Mouse (Mus musculus): ENCODE results near the gene Kcna3. TPM values are rescaled to one million over a fixed set of nuclear protein-coding genes. Genes with fewer than 3 reads are reported as not detected.

The Kcna3 gene
- polyA plus RNA-seq, 1 experiment from 2014 or later: 6.8 TPM

- H3K27ac ChIP-seq: peak overlapping the region; percentile 85
- peak overlapping the region; percentile 74 for H3K4me3 ChIP-seq
- peaks cover 51% of the 10 kb centered on the region for H3K4me1 ChIP-seq (replicated peaks)
- peak overlapping the region; percentile 81 for H3K4me2 ChIP-seq
- H3K9me3 ChIP-seq: no peaks in the 10 kb centered on the region
- no peaks in the 10 kb centered on the region for H3K27me3 ChIP-seq
- H3K9ac ChIP-seq: peak overlapping the region; percentile 88
- under 1% methylated on average over 54 of the region's 55 CpGs for WGBS
- peak; percentile 72 for ATAC-seq (ENCODE audit: low FRiP score)
- H3K36me3 ChIP-seq: no peaks in the 10 kb centered on the region
Measured at GRCm38 (mm10) chr3:107036458-107037039, 580 bp downstream of the Kcna3 start.

- Histone ChIP-seq H3K27ac (0 out of 2 replicates have a peak overlapping the region, but pooled peaks have one; percentile 85), H3K4me1 (replicated peaks) (peaks cover 54% of the 10 kb centered on the region)
- WGBS: 45% methylated on average over 12 of the region's 12 CpGs
Measured at GRCm38 (mm10) chr3:107037105-107037504, 1.1 kb downstream of the Kcna3 start.

GRCm38 (mm10) chr3:107037536-107038155, 1.7 kb downstream of the Kcna3 start:
- no peaks in the 10 kb centered on the region for H3K27me3 ChIP-seq
- ATAC-seq (ENCODE audit: low FRiP score): no peak
- WGBS: 67% methylated on average over 16 of the region's 16 CpGs
- H3K4me3 ChIP-seq: peak overlapping the region; percentile 74
- H3K9ac ChIP-seq: peak overlapping the region; percentile 88
- no peaks in the 10 kb centered on the region for H3K36me3 ChIP-seq
- H3K4me1 ChIP-seq (replicated peaks): peaks cover 58% of the 10 kb centered on the region
- H3K9me3 ChIP-seq: no peaks in the 10 kb centered on the region
- no peak overlapping the region for H3K27ac ChIP-seq
- peak overlapping the region; percentile 81 for H3K4me2 ChIP-seq

More at GRCm38 (mm10) chr3:107037105-107037504, 1.1 kb downstream of the Kcna3 start:
- H3K27me3 ChIP-seq: no peaks in the 10 kb centered on the region
- no peaks in the 10 kb centered on the region for H3K36me3 ChIP-seq
- H3K4me3 ChIP-seq: peak overlapping the region; percentile 74
- H3K9me3 ChIP-seq: no peaks in the 10 kb centered on the region
- peak overlapping the region; percentile 88 for H3K9ac ChIP-seq
- H3K4me2 ChIP-seq: peak overlapping the region; percentile 81
- no peak for ATAC-seq (ENCODE audit: low FRiP score)

- no peak for ATAC-seq (ENCODE audit: low FRiP score)
- Histone ChIP-seq H3K27ac (no peak overlapping the region), H3K36me3 (no peaks in the 10 kb centered on the region), H3K9ac (no peak overlapping the region), H3K4me2 (peak overlapping the region; percentile 81), H3K27me3 (no peaks in the 10 kb centered on the region), H3K9me3 (no peaks in the 10 kb centered on the region), H3K4me3 (peak overlapping the region; percentile 74), H3K4me1 (replicated peaks) (peaks cover 58% of the 10 kb centered on the region)
- 87% methylated on average over 6 of the region's 6 CpGs for WGBS
Measured at GRCm38 (mm10) chr3:107038156-107038536, 2.2 kb downstream of the Kcna3 start.

- Histone ChIP-seq H3K4me1 (replicated peaks) (peaks cover 54% of the 10 kb centered on the region), H3K9me3 (no peaks in the 10 kb centered on the region), H3K27ac (no peak overlapping the region), H3K4me3 (peak overlapping the region; percentile 74), H3K9ac (peak overlapping the region; percentile 62; the same call in 1 of the 2 replicates), H3K4me2 (peak overlapping the region; percentile 81), H3K27me3 (no peaks in the 10 kb centered on the region), H3K36me3 (no peaks in the 10 kb centered on the region; the same call in 1 of the 2 replicates)
- 0 out of 2 replicates have a peak, but pooled peaks have one; percentile 8 for ATAC-seq (ENCODE audit: low FRiP score)
- 24% methylated on average over 10 of the region's 10 CpGs for WGBS
Measured at GRCm38 (mm10) chr3:107038661-107039223, 2.8 kb downstream of the Kcna3 start.

GRCm38 (mm10) chr3:107039306-107039705, 3.3 kb downstream of the Kcna3 start:
- Histone ChIP-seq H3K4me2 (peak overlapping the region; percentile 81), H3K9ac (peak overlapping the region; percentile 62), H3K4me3 (peak overlapping the region; percentile 74), H3K36me3 (no peaks in the 10 kb centered on the region; the same call in 1 of the 2 replicates), H3K27ac (no peak overlapping the region), H3K4me1 (replicated peaks) (peaks cover 56% of the 10 kb centered on the region), H3K9me3 (no peaks in the 10 kb centered on the region), H3K27me3 (no peaks in the 10 kb centered on the region)
- no peak for ATAC-seq (ENCODE audit: low FRiP score)

GRCm38 (mm10) chr3:107040408-107040807, 4.4 kb downstream of the Kcna3 start:
- WGBS: 90% methylated on average over 3 of the region's 3 CpGs
- Histone ChIP-seq H3K9ac (no peak overlapping the region), H3K4me2 (peak overlapping the region; percentile 81), H3K27me3 (no peaks in the 10 kb centered on the region), H3K36me3 (no peaks in the 10 kb centered on the region; the same call in 1 of the 2 replicates), H3K4me3 (peak overlapping the region; percentile 30), H3K27ac (no peak overlapping the region), H3K9me3 (no peaks in the 10 kb centered on the region), H3K4me1 (replicated peaks) (peaks cover 53% of the 10 kb centered on the region)
- no peak for ATAC-seq (ENCODE audit: low FRiP score)

- H3K4me3 ChIP-seq: peak overlapping the region; percentile 23
Measured at GRCm38 (mm10) chr3:107041718-107042117, 5.7 kb downstream of the Kcna3 start.

GRCm38 (mm10) chr3:107061468-107061867, 25.5 kb downstream of the Kcna3 start:
- no peaks in the 10 kb centered on the region for H3K36me3 ChIP-seq
- ATAC-seq (ENCODE audit: low FRiP score): no peak
- no peak overlapping the region for H3K4me2 ChIP-seq
- H3K27me3 ChIP-seq: no peaks in the 10 kb centered on the region
- no peak overlapping the region for H3K27ac ChIP-seq
- WGBS: 94% methylated on average over 1 of the region's 1 CpGs
- H3K4me3 ChIP-seq: no peak overlapping the region
- H3K9me3 ChIP-seq: no peaks in the 10 kb centered on the region
- H3K9ac ChIP-seq: no peak overlapping the region
- 0 out of 2 replicates have a peak, but pooled peaks cover 6% of the 10 kb centered on the region for H3K4me1 ChIP-seq (replicated peaks)

More at GRCm38 (mm10) chr3:107041718-107042117, 5.7 kb downstream of the Kcna3 start:
- ATAC-seq (ENCODE audit: low FRiP score): no peak
- H3K4me2 ChIP-seq: peak overlapping the region; percentile 81
- H3K27me3 ChIP-seq: no peaks in the 10 kb centered on the region
- H3K27ac ChIP-seq: no peak overlapping the region
- no peaks in the 10 kb centered on the region; the same call in 1 of the 2 replicates for H3K36me3 ChIP-seq
- H3K4me1 ChIP-seq (replicated peaks): peaks cover 47% of the 10 kb centered on the region
- WGBS: 82% methylated on average over 1 of the region's 1 CpGs
- no peak overlapping the region for H3K9ac ChIP-seq
- H3K9me3 ChIP-seq: no peaks in the 10 kb centered on the region

- Histone ChIP-seq H3K27me3 (no peaks in the 10 kb centered on the region), H3K4me1 (replicated peaks) (0 out of 2 replicates have a peak, but pooled peaks cover 6% of the 10 kb centered on the region), H3K4me2 (no peak overlapping the region), H3K36me3 (no peaks in the 10 kb centered on the region), H3K27ac (no peak overlapping the region), H3K9ac (no peak overlapping the region), H3K4me3 (no peak overlapping the region), H3K9me3 (no peaks in the 10 kb centered on the region)
- 77% methylated on average over 1 of the region's 1 CpGs for WGBS
- ATAC-seq (ENCODE audit: low FRiP score): no peak
Measured at GRCm38 (mm10) chr3:107062771-107063170, 26.8 kb downstream of the Kcna3 start.

- peak; percentile 79 for ATAC-seq (ENCODE audit: low FRiP score)
- 0 out of 2 replicates have a peak, but pooled peaks cover 6% of the 10 kb centered on the region for H3K4me1 ChIP-seq (replicated peaks)
- H3K4me2 ChIP-seq: no peak overlapping the region
- no peaks in the 10 kb centered on the region for H3K27me3 ChIP-seq
- no peaks in the 10 kb centered on the region for H3K36me3 ChIP-seq
- no peak overlapping the region for H3K4me3 ChIP-seq
- no peaks in the 10 kb centered on the region for H3K9me3 ChIP-seq
- H3K27ac ChIP-seq: peak overlapping the region; percentile 44
- WGBS: 57% methylated on average over 6 of the region's 6 CpGs
- H3K9ac ChIP-seq: no peak overlapping the region
Measured at GRCm38 (mm10) chr3:107065510-107066095, 29.6 kb downstream of the Kcna3 start.

GRCm38 (mm10) chr3:107066165-107066850, 30.3 kb downstream of the Kcna3 start:
- ATAC-seq (ENCODE audit: low FRiP score): peak; percentile 72
- Histone ChIP-seq H3K4me1 (replicated peaks) (0 out of 2 replicates have a peak, but pooled peaks cover 6% of the 10 kb centered on the region), H3K4me2 (no peak overlapping the region), H3K9ac (no peak overlapping the region), H3K27me3 (no peaks in the 10 kb centered on the region), H3K36me3 (no peaks in the 10 kb centered on the region), H3K4me3 (no peak overlapping the region), H3K9me3 (no peaks in the 10 kb centered on the region), H3K27ac (peak overlapping the region; percentile 64)
- 71% methylated on average over 7 of the region's 7 CpGs for WGBS

Data from hindbrain, embryonic 13.5 days (tissue).